Mouse (Mus musculus) right cerebral cortex, postnatal 25 days (tissue): ENCODE data around the gene Ank3.

ENCODE experiments used
- DNase-seq: peaks from one replicate; pipeline ENCODE4 v3.0.0; 2022

Ank3 gene

GRCm38 (mm10) chr10:69418716-69419115 is 20.1 kb downstream of the Ank3 start:
- DNase-seq, result no peak

DNA sequence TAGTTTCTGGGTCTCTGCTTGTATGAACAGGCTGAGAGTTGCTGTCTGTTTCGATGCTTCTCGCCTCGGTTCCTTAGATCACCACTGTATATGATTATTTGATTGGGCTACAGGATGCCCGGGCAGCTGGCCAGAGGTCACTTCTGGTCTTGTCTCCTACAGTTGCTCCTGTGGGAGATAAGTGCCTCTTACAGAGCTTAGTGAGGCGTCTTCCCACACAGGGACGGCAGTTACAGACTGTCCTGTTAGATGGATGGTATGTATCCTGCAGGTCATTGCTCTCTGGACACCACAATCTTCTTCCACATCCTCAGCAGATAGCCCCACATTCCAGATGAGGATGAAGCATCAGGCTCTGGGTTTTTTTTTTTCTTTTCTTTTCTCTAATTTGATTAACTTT is 21.7 kb downstream of the Ank3 start:
- DNase-seq, result no peak

DNA sequence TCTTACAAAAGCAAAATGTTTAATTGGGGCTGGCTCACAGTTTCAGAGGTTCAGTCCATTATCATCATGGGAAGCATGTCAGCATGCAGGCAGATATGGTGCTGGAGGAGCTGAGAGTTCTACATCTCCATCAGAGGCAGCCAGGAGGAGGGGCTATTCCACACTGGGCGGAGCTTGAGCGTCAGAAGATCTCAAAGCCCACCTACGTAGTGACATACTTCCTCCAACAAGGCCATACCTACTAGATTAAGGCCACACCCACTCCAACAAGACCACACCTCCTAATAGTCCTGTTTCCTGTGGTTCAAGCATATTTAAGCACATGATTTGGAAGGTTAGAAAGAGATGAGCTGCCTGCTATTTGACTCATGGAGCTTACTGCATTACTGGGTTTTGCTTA is 25.5 kb downstream of the Ank3 start:
- DNase-seq, result no peak

GRCm38 (mm10) chr10:69430138-69430537 is 31.6 kb downstream of the Ank3 start:
- no peak for DNase-seq

- no peak for DNase-seq
Observed at GRCm38 (mm10) chr10:69431101-69431500, 32.5 kb downstream of the Ank3 start.

GRCm38 (mm10) chr10:69435213-69435612 is 36.6 kb downstream of the Ank3 start:
- no peak for DNase-seq

GRCm38 (mm10) chr10:69439449-69439848 is 40.9 kb downstream of the Ank3 start:
- no peak for DNase-seq

GRCm38 (mm10) chr10:69444546-69444945 is 46.0 kb downstream of the Ank3 start:
- DNase-seq, result no peak

DNA sequence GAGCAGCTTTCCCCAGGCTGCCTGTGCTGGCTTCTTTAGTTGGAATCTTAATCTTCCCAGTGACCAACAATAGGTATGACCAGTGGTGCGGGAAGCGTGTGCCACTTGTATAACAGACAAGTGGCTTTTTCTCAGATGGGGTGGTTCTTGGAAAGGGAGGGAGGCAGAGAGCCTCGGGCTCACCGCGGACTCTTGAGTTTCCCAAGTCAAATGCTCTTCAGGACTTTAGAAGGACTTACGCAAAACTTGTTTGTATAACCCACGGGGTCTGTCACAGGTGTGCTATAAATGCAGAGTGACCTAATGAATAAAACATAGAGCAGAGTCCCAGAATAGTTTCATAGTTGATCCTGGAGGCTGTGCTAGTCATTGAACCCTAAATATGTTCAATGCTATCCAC is 47.4 kb downstream of the Ank3 start:
- no peak for DNase-seq

DNA sequence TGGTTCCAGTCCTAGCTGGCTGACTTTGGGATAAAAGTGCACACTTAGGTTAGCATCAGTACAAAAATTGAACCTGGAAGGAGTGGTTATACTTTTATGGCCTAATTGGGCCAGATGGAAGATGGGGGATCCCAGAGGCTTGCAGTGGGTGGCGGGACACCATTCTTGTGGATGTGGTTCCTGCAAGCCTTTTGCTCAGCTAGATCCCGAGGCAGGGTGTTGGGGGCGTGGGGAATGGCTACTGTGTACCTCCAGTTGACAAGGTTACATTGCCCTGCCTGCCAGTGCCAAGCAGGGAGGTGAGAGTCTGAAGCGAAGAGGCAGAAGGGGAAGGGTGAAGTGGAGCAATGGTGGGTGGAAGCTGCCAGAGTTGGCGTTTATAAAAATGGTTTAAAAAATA is 48.0 kb downstream of the Ank3 start:
- DNase-seq, result no peak

- DNase-seq, result no peak
Observed at GRCm38 (mm10) chr10:69447308-69447707, 48.7 kb downstream of the Ank3 start.

DNA sequence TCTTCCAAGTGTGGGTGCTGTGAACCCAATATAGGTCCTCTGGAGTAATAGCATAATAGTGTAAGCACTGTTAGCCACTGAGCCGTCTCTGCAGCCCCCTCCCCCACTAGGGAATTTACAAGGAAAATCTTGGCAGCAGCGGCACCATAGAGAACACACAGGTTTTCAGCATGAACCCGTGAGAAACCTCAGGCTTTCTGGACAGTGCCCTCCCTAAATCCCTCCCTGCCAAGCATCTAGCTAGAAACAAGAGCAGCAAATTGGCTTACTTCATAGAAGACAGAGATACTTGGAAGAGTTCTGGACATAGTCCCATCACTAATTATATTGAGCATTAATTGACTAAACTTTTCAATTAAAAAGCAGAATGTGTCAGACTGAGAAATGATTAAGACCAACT is 49.6 kb downstream of the Ank3 start:
- no peak for DNase-seq

DNA sequence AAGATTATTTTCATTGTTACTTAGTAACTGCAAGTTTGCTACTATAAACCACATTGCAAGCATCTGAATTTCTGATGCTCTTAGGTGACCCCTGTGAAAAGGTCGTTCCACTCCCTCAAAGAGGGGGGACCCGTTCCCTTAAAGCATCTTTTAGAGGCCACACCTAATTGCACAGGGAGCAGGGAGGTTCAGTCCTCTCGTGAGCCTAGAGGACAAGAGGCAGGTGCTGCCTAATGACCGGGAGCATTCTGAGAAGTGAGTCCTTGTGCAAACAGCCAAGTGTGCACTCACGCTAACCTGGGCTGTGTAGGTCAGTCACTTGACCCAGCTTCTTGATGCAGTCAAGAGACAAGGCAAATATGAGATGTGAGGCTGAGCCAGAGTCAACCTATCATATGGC is 52.4 kb downstream of the Ank3 start:
- no peak for DNase-seq

DNA sequence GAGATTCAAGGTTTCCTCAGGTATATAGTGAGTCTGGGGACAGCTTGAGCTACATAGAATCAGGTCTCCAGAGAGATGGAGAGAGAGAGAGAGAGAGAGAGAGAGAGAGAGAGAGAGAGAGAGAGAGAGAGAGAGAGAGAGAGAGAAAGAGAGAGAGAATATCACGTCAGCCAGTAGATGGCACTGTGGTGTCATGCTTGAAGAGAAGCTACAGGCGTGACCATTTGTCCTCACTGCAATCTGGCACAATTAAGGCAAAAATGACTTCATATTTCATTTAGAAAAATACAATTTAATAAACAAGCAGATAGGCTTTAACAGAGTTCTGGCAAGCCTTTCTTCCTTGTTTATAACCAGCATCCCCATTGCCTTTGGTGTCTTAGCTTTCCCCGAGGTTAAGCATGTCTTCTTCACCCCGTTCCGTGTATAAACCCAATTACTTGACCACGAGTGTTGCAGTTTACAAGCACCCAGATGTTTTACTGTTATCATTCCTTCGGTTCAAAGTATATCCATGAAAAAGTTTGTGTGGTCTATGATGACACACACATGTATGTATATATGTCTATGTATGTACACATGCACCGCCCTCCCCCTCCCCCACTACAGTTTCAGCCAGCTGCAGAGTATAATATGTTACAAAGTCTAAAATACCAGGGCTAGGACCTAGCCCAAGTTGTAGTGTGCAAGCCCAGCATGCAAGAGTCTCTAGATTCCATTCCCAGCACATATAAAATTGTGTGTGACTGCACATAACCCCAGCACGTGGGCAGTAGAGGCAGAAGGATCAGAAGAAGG is 53.8 kb downstream of the Ank3 start:
- peak; percentile 40 for DNase-seq

DNA sequence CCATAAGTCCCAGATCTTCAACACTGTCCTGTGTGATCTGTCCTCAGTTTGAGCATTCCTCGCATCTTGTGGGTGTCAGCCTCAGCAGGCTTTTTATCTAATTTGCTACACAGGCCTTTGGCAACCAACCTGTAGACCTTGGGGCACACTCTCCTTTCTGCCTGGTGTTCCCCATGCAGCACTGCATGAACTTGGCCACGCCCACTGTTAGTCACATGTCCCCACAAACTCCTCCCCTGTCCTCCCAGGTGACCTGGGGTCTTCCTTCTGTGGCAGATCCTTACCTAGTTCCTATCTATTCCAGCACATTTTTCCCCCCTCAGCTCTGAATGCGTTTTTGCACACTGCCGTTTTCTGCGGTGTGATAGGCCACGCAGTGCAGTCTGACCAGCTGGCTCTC is 55.0 kb downstream of the Ank3 start:
- DNase-seq, result no peak

DNA sequence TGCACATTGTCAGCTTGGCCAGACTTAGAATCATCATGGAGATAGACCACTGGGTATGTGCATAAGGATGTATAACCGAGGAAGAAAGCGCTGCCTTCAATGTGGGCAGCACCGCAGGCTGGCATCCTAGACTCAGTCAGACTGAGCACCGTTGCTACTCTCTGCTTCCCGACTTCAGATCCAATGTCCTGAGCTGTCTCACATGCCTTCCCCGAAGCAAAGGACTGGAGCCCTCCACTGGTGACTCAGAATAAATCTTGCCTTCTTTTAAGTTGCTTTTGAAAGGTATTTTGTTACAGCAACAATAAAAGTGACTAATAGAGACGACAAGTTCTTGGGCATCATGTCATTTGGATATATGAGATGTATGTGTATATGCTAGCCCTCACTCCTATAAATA is 55.9 kb downstream of the Ank3 start:
- DNase-seq, result no peak

GRCm38 (mm10) chr10:69464826-69465225 is 66.3 kb downstream of the Ank3 start:
- no peak for DNase-seq

DNA sequence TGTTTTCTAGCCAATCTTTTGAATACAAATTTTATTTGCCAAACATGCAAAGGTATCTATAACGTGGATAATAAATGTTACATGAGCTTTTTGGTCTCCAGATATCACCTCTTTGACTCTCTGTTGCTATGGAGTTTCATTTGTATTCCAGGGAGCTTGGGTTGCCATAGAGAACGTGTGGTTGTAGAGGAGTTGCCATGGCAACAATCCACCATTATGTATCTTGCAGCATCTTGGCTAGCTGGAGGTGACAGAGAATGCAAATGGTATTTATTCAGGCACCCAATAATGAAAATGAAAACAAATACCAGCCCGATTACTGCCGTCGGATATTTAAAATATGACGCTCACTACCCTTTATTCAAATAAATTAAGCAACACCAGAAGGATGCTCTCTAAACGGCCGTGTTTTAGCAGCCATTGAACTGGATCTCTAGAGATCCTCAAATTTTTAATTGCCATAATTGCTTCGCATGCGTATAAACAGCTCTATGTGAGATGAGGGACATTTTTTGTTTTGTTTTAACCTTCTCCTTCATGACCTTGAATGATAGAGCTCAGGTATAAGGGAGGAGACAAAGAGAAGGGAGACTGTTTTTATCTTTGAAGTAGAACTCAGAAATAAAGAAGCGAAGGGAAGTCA is 67.1 kb downstream of the Ank3 start:
- peak; percentile 39 for DNase-seq

GRCm38 (mm10) chr10:69466201-69466585 is 67.6 kb downstream of the Ank3 start:
- no peak for DNase-seq

DNA sequence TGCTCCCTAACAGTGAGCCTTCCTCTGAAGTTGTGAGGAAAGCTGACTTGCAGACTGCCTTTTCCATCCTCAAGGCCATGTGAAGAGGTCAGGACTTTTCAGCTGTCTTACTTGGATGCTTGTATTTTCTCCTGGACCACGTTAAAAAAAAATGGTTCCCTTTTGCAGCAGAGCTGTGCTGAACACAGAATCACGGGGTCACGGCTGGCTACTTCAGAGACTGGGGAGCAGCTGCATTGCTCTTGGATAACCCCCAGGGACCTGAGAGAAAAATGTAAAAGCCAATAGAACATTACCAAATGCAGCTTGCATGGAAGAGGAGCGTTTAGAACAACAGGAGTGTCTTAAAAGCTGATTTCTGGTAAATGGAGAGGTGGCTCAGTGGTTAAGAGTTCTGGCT is 68.0 kb downstream of the Ank3 start:
- DNase-seq, result no peak

- no peak for DNase-seq
Observed at GRCm38 (mm10) chr10:69467182-69467581, 68.6 kb downstream of the Ank3 start.

GRCm38 (mm10) chr10:69471841-69472240 is 73.3 kb downstream of the Ank3 start:
- DNase-seq, result no peak

DNA sequence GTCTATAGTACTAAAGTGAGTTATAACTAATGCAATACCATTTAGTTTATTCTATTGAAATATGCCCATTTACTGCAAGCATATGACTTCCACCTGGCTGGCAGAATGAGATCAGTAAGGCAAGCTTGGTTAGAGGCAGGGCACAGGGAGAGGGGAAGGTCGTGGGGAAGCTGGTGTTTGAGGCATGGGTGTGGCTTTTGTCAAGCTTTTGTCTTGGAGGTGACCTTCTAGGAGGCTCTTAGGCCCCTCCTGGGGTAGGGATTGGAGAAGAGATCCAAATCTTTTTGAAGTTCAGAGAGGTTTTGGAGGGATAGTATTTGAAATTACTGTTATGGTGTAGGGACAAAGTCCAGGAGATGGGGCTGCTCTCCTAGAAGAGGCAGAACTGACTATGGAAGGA is 78.3 kb downstream of the Ank3 start:
- DNase-seq, result no peak

- no peak for DNase-seq
Observed at GRCm38 (mm10) chr10:69477656-69478055, 79.1 kb downstream of the Ank3 start.

- no peak for DNase-seq
Observed at GRCm38 (mm10) chr10:69478831-69479230, 80.3 kb downstream of the Ank3 start.
